Mouse (Mus musculus) liver, embryonic 16.5 days (tissue): ENCODE data around the gene Stat4. TPM values are rescaled to one million over a fixed set of nuclear protein-coding genes. Genes with fewer than 3 reads are reported as not detected.
"Not testable (repeated sequence)": the region's sequence is repeated elsewhere in the genome, so short reads cannot be mapped to it uniquely, and the experiment has no call there.

Source experiments
- ATAC-seq: fragments of 200-750 bp; cut with Nextera tagmentation; 2 replicates; pipeline ENCODE4 v1.8.0; 2017; ENCODE audit warnings: low read depth, mild to moderate bottlenecking, moderate number of reproducible peaks, moderate library complexity
- H3K27ac ChIP-seq: fragments of 300-500 bp; sonication (generic); 2 replicates; pipeline ENCODE4 v1.5.1; 2014; ENCODE audit warnings: mild to moderate bottlenecking, low read length
- H3K27me3 ChIP-seq: fragments of 300-500 bp; sonication (generic); 2 replicates; pipeline ENCODE4 v1.6.1; 2014; ENCODE audit warnings: low read depth, low read length, mixed read lengths; ENCODE audit not compliant: control insufficient read depth, insufficient read depth
- H3K36me3 ChIP-seq: fragments of 300-500 bp; sonication (generic); 2 replicates; pipeline ENCODE4 v1.6.1; 2014; ENCODE audit warnings: mild to moderate bottlenecking; ENCODE audit not compliant: control insufficient read depth, insufficient read depth
- H3K4me1 ChIP-seq: fragments of 300-500 bp; sonication (generic); 2 replicates; pipeline ENCODE4 v1.6.1; 2014; ENCODE audit warnings: low read depth, low read length, mixed read lengths; ENCODE audit not compliant: control insufficient read depth
- H3K4me2 ChIP-seq: fragments of 300-500 bp; sonication (generic); 2 replicates; pipeline ENCODE4 v1.6.1; 2014; ENCODE audit warnings: low read depth, low read length, mixed read lengths
- H3K4me3 ChIP-seq: fragments of 300-500 bp; sonication (generic); 2 replicates; pipeline ENCODE4 v1.5.1; 2014; ENCODE audit warnings: low read depth, mild to moderate bottlenecking, low read length
- H3K9ac ChIP-seq: fragments of 300-500 bp; sonication (generic); 2 replicates; pipeline ENCODE4 v1.6.1; 2014; ENCODE audit warnings: low read depth, low read length
- H3K9me3 ChIP-seq: fragments of 300-500 bp; sonication (generic); replicated peaks from 2 replicates; pipeline ENCODE4 v1.6.1; 2016; ENCODE audit warnings: low read length; ENCODE audit not compliant: control insufficient read depth
- WGBS: fragments of 180-500 bp; shearing (Covaris S2); extraction: QIAGEN DNeasy Blood & Tissue Kit; methylation state at CpG from one replicate; pipeline ENCODE4 v1.1.7; 2014; ENCODE audit not compliant: insufficient replicate concordance; 5-methylcytosine and 5-hydroxymethylcytosine counted together
- polyA plus RNA-seq: library from polyadenylated mRNA; unstranded; fragments of >200 nt; fragmentation: Nextera tagmentation; extraction: Ambion mirVana; gene quantifications from 2 replicates; pipeline ENCODE4 v1.2.1, GENCODE M21; 2015

Stat4 gene
- polyA plus RNA-seq, 1 experiment from 2014 or later, result 1.6 TPM

- 71% methylated on average over 11 of the region's 11 CpGs for WGBS
Observed at GRCm38 (mm10) chr1:52040366-52041061, 53.6 kb downstream of the Stat4 start.

GRCm38 (mm10) chr1:52043191-52043590 lies 56.2 kb downstream of the Stat4 start:
- H3K27me3 ChIP-seq, result no peaks in the 10 kb centered on the region
- no peaks in the 10 kb centered on the region for H3K9me3 ChIP-seq
- no peak for ATAC-seq
- H3K4me2 ChIP-seq, result no peak overlapping the region
- no peak overlapping the region for H3K27ac ChIP-seq
- H3K36me3 ChIP-seq, result no peaks in the 10 kb centered on the region
- no peak overlapping the region for H3K4me3 ChIP-seq
- no peaks in the 10 kb centered on the region for H3K4me1 ChIP-seq
- 64% methylated on average over 4 of the region's 4 CpGs for WGBS
- H3K9ac ChIP-seq, result no peak overlapping the region

More at GRCm38 (mm10) chr1:52040366-52041061, 53.6 kb downstream of the Stat4 start:
- H3K27ac ChIP-seq, result no peak overlapping the region
- H3K4me2 ChIP-seq, result no peak overlapping the region
- H3K4me3 ChIP-seq, result no peak overlapping the region
- H3K9me3 ChIP-seq, result no peaks in the 10 kb centered on the region
- no peaks in the 10 kb centered on the region for H3K27me3 ChIP-seq
- H3K4me1 ChIP-seq, result no peaks in the 10 kb centered on the region
- H3K9ac ChIP-seq, result no peak overlapping the region
- ATAC-seq, result no peak
- H3K36me3 ChIP-seq, result no peaks in the 10 kb centered on the region

DNA sequence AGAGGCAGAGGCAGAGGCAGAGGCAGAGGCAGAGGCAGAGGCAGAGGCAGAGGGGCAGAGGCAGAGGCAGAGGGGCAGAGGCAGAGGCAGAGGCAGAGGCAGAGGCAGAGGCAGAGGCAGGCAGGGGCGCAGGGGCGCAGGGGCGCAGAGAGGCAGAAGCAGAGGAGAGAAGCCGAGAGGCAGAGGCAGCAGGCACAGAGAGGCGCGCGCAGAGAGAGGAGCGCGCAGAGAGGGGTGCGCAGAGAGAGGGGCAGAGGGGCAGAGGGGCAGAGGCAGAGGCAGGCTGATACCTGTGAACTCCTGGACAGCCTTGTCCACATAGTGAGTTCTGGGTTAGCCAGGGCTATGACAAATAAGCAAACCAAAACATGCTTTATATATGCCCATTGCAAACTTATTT lies 59.9 kb downstream of the Stat4 start:
- not testable (repeated sequence) for H3K27ac ChIP-seq, ATAC-seq, H3K4me3 ChIP-seq, H3K4me1 ChIP-seq, H3K9ac ChIP-seq, H3K36me3 ChIP-seq, H3K4me2 ChIP-seq, H3K9me3 ChIP-seq, H3K27me3 ChIP-seq
- 84% methylated on average over 10 of the region's 10 CpGs for WGBS

DNA sequence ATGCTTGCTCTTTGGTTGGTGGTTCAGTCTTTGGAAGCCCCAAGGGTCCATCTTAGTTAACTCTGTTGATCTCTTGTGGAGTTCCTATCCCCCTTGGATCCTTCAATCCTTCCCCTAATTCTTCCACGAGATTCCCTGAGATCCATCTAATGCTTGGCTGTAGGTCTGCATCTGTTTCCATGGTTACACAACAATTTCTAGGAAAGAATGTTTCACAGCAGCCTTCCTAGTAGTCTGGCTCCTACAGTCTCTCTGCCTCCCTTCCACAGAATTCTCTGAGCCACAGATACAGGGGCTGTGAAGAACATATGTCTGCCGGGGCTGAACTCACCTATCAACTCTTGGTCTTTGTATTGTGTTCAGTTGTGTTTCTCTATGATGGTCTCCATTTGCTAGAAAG lies 61.8 kb downstream of the Stat4 start:
- Histone ChIP-seq H3K4me1 (no peaks in the 10 kb centered on the region), H3K36me3 (no peaks in the 10 kb centered on the region), H3K9ac (no peak overlapping the region), H3K27ac (no peak overlapping the region), H3K9me3 (no peaks in the 10 kb centered on the region), H3K4me3 (no peak overlapping the region), H3K4me2 (no peak overlapping the region), H3K27me3 (no peaks in the 10 kb centered on the region)
- ATAC-seq, result no peak
- WGBS, result 38% methylated on average over 2 of the region's 2 CpGs

DNA sequence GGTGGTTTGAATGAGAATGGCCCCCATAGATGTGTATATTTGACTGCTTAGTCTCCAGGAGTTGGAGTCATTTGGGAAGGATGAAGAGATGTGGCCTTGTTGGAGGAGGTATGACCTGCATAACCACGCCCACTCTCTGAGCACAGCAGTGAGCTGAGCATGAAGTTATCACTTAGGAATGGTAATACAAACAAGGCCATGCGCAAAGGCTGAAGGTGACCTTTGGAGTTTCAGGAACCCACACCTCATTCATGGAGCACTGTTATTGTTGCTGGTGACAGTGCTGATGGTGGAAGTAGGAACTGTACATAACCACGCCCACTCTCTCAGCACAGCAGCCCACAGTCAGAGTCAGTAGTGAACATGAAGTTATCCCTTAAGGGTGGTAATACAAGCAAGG lies 62.9 kb downstream of the Stat4 start:
- no peaks in the 10 kb centered on the region for H3K27me3 ChIP-seq
- 71% methylated on average over 3 of the region's 3 CpGs for WGBS
- H3K36me3 ChIP-seq, result no peaks in the 10 kb centered on the region
- no peak overlapping the region for H3K9ac ChIP-seq
- ATAC-seq, result no peak
- no peaks in the 10 kb centered on the region for H3K9me3 ChIP-seq
- H3K27ac ChIP-seq, result no peak overlapping the region
- H3K4me1 ChIP-seq, result no peaks in the 10 kb centered on the region
- no peak overlapping the region for H3K4me3 ChIP-seq
- H3K4me2 ChIP-seq, result no peak overlapping the region

DNA sequence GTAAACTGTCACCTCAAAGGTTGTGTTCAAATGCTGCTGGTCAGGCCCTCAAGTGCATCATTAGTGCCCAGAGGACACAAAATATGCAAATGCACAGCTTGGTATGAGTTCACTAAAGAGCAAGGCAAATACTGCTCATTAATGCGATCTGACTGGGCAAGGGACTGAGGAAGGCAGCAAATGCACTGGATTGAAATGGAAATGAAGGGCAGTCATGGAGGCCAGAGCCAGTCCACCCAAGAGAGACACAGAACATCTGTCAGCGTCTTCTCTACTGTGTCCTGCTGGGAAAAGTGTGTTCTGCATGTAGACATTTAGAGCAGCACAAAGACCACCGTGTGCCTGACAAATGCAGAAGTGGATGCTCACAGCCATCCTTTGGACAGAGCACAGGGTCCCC lies 64.6 kb downstream of the Stat4 start:
- Histone ChIP-seq H3K9ac (no peak overlapping the region), H3K27me3 (no peaks in the 10 kb centered on the region), H3K4me2 (no peak overlapping the region), H3K9me3 (no peaks in the 10 kb centered on the region), H3K4me3 (no peak overlapping the region), H3K4me1 (no peaks in the 10 kb centered on the region), H3K27ac (no peak overlapping the region), H3K36me3 (no peaks in the 10 kb centered on the region)
- no peak for ATAC-seq
- WGBS, result 61% methylated on average over 3 of the region's 3 CpGs

GRCm38 (mm10) chr1:52052910-52053309 lies 66.0 kb downstream of the Stat4 start:
- Histone ChIP-seq H3K9me3 (no peaks in the 10 kb centered on the region), H3K4me3 (no peak overlapping the region), H3K27me3 (no peaks in the 10 kb centered on the region), H3K36me3 (no peaks in the 10 kb centered on the region), H3K9ac (no peak overlapping the region), H3K27ac (no peak overlapping the region), H3K4me1 (no peaks in the 10 kb centered on the region), H3K4me2 (no peak overlapping the region)
- 77% methylated on average over 9 of the region's 9 CpGs for WGBS
- ATAC-seq, result no peak

- Histone ChIP-seq H3K27me3 (no peaks in the 10 kb centered on the region), H3K4me1 (no peaks in the 10 kb centered on the region), H3K4me3 (no peak overlapping the region), H3K4me2 (no peak overlapping the region), H3K9me3 (no peaks in the 10 kb centered on the region), H3K27ac (no peak overlapping the region), H3K36me3 (no peaks in the 10 kb centered on the region), H3K9ac (no peak overlapping the region)
- WGBS, result 57% methylated on average over 4 of the region's 4 CpGs
- ATAC-seq, result no peak
Observed at GRCm38 (mm10) chr1:52055947-52056346, 69.0 kb downstream of the Stat4 start.

DNA sequence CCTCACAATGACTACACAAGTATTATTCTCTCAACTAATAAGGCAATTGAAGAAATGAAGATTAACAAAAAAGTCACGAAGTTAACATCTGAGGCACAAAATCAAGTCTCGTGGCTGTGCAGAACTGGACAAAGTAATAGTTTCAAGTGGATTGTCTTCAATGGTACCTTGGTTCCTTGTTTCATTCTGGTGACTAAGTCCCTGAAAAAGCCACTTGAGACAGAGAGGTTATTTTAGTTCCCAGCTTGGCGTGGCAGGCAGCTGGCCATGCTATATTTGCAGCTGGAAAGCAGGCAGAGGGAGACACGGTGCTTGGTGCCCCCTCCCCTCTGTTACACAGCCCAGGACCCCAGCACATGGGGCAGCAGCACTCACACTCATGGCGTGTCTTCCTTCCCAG lies 70.2 kb downstream of the Stat4 start:
- 51% methylated on average over 5 of the region's 5 CpGs for WGBS
- no peak overlapping the region for H3K9ac ChIP-seq

More for the DNA sequence above, 70.2 kb downstream of the Stat4 start:
- H3K4me2 ChIP-seq, result no peak overlapping the region
- no peaks in the 10 kb centered on the region for H3K27me3 ChIP-seq
- H3K36me3 ChIP-seq, result no peaks in the 10 kb centered on the region
- H3K4me1 ChIP-seq, result no peaks in the 10 kb centered on the region
- ATAC-seq, result no peak
- no peak overlapping the region for H3K27ac ChIP-seq
- no peaks in the 10 kb centered on the region for H3K9me3 ChIP-seq
- no peak overlapping the region for H3K4me3 ChIP-seq
